Comparison of ENCODE assay signal across 14 mouse cellular contexts in the genomic region with DNA sequence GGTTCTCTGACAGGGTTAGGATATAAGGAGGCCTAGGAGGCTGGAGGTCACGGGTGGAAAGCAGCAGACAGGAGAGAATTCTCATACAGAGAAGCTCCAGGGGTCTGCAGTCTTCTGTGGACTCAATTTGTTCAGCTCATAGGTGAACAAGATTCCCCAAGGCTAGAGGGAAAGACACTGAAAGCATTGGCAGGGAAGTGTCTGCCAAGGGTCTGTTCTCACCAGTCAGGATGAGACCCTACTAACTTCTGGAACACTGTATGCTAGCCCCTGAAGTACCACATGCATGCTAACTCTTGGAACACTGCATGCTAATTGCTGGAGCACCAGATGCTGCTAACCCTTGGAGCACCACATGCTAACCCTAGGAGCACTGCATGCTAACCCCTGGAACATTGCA.
"Had no signal": no experiment of that assay in that cellular context is flagged by ENCODE, and none has a peak within 500 bp of the region (broad histone marks: within the 10 kb centered on the region; RNA-seq: fewer than 3 reads in every experiment).

No protein-coding gene starts in this region.

- H3K4me3 ChIP-seq: intestine, embryonic 15.5 days; kidney, embryonic 15.5 days; limb, embryonic 15.5 days; liver, embryonic 12.5 days; lung, embryonic 15.5 days; midbrain, embryonic 13.5 days; myocyte; neural tube, embryonic 12.5 days had no signal

- H3K27ac ChIP-seq: hindbrain, postnatal 0 days; intestine, embryonic 15.5 days; kidney, embryonic 15.5 days; limb, embryonic 15.5 days; liver, embryonic 12.5 days; lung, embryonic 15.5 days; midbrain, embryonic 13.5 days; neural tube, embryonic 12.5 days had no signal

- H3K27me3 ChIP-seq: intestine, embryonic 15.5 days; kidney, embryonic 15.5 days; limb, embryonic 15.5 days; lung, embryonic 15.5 days; midbrain, embryonic 13.5 days; neural tube, embryonic 12.5 days had no signal

- H3K36me3 ChIP-seq: intestine, embryonic 15.5 days; kidney, embryonic 15.5 days; limb, embryonic 15.5 days; liver, embryonic 12.5 days; lung, embryonic 15.5 days; midbrain, embryonic 13.5 days; neural tube, embryonic 12.5 days had no signal

- H3K4me1 ChIP-seq: intestine, embryonic 15.5 days; kidney, embryonic 15.5 days; limb, embryonic 15.5 days; liver, embryonic 12.5 days; lung, embryonic 15.5 days; midbrain, embryonic 13.5 days; neural tube, embryonic 12.5 days had no signal

- DNase-seq: kidney, adult 2 months; kidney, postnatal 25 days; layer of hippocampus, postnatal 36 days; right cerebral cortex, postnatal 14 days; thymus, postnatal 4 days had no signal
